Mouse (Mus musculus): ENCODE measurements around the gene Ptpru. TPM values are rescaled to one million over a fixed set of nuclear protein-coding genes. Genes with fewer than 3 reads are reported as not detected.
"Not testable (repeated sequence)": the region's sequence is repeated elsewhere in the genome, so short reads cannot be mapped to it uniquely, and the experiment has no call there.

The Ptpru gene
- polyA plus RNA-seq, 1 experiment: 0.55 TPM

DNA sequence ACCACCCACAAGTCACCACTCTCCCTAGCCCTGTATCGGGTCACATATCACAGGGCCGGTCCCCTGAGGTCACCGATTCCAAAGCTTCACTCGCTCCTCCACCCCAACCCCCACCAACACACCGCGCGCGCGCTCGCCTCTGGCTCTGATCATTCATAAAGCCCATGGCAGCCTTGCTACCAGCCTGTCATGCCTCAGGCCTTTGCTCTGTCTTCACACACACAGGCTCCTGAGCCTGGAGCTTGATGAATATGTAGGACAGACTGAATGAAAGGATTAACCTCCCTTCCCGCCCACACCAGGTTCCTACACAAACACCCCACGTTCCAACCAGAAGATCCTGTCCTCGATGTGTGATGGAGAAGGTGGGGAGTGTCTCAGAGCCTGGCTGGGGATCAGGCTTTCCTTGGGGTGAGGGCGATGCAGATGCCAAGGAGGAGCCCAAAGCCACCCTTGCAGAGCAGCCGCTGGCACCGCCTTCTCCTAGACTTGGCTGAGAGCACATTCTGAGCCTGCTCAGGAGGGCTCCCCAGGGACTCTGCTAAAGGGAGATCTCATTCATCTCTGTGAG is 16.8 kb downstream of the Ptpru start:
- no peak overlapping the region for H3K27ac ChIP-seq (ENCODE audit: insufficient read depth, low read depth, low read length)
- TF ChIP-seq POLR2A (IDR thresholded peaks at IDR 0.05; ENCODE audit: borderline replicate concordance, low read depth, low read length): no peak
- no peak for TF ChIP-seq CTCF (IDR thresholded peaks at IDR 0.05; ENCODE audit: low read depth, low read length)
- H3K4me3 ChIP-seq (ENCODE audit: insufficient read depth, low read length): no peak overlapping the region
- H3K4me1 ChIP-seq (ENCODE audit: control insufficient read depth, insufficient read depth, low read length): no peaks in the 10 kb centered on the region

DNA sequence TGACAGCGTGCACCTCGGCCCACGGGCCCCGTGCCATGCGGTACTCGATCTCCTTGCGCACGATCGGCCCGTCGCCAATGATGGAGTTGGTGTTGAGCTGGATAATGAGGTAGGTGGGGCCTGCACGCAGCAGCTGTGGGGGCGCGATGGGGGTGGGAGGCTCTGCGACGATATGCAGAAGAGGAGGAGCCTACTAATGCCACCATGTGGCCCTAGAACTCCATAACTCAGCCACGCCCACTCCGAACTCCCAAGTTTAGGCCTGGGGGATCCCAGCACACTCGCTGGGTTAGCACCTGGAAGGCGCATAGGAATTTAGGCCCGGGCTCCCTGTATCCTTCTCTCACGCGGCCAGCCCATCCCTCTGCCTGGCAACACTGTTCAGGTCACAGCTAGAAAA is 19.2 kb downstream of the Ptpru start:
- H3K4me3 ChIP-seq (ENCODE audit: insufficient read depth, low read length): no peak overlapping the region
- H3K27ac ChIP-seq (ENCODE audit: insufficient read depth, low read depth, low read length): no peak overlapping the region
- TF ChIP-seq POLR2A (IDR thresholded peaks at IDR 0.05; ENCODE audit: borderline replicate concordance, low read depth, low read length) (no peak), CTCF (IDR thresholded peaks at IDR 0.05; ENCODE audit: low read depth, low read length) (no peak)

DNA sequence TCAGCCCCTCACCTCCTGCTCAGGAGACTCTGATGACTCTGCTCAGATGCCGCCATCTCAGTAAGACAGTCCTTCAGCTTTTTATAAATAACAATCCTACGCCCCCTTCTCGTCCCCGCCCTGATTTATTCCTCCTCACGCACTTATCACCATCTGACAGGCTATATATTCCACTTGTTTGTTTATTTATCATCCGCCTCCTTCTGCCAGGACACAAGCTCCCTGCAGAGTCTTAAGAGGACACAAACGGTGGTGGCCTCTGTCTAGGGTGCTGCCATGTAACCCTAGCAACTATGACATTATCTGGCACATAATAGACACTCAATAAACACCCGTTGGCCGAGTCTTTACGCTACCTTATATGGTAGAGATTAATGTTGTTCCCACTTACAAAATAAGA is 22.3 kb downstream of the Ptpru start:
- TF ChIP-seq POLR2A (IDR thresholded peaks at IDR 0.05; ENCODE audit: borderline replicate concordance, low read depth, low read length) (no peak), CTCF (IDR thresholded peaks at IDR 0.05; ENCODE audit: low read depth, low read length) (no peak)
- no peak overlapping the region for H3K27ac ChIP-seq (ENCODE audit: insufficient read depth, low read depth, low read length)
- H3K4me3 ChIP-seq (ENCODE audit: insufficient read depth, low read length): no peak overlapping the region
- no peaks in the 10 kb centered on the region for H3K4me1 ChIP-seq (ENCODE audit: control insufficient read depth, insufficient read depth, low read length)

More for the DNA sequence above, 19.2 kb downstream of the Ptpru start:
- no peaks in the 10 kb centered on the region for H3K4me1 ChIP-seq (ENCODE audit: control insufficient read depth, insufficient read depth, low read length)

DNA sequence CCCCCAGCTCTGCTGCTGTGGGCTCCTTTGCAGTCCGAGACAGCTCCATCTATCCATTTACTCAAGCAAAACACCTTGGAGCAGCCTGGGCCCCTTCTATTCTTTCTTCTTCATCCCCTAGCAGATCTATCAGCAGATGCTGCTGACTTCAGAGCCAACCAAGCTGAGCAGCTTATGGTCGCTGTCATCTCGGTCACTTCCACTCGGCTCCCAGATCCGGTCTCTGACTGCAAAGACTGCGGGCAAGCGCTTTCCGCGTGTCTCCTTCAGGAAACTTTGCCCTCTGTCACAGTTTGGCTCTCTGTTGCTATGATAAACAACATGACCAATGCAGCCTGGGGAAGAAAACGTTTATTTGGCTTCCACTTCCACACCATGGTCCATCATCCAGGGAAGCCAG is 23.2 kb downstream of the Ptpru start:
- H3K27ac ChIP-seq (ENCODE audit: insufficient read depth, low read depth, low read length): no peak overlapping the region
- H3K4me1 ChIP-seq (ENCODE audit: control insufficient read depth, insufficient read depth, low read length): no peaks in the 10 kb centered on the region
- H3K4me3 ChIP-seq (ENCODE audit: insufficient read depth, low read length): no peak overlapping the region
- TF ChIP-seq CTCF (IDR thresholded peaks at IDR 0.05; ENCODE audit: low read depth, low read length): no peak
- TF ChIP-seq POLR2A (IDR thresholded peaks at IDR 0.05; ENCODE audit: borderline replicate concordance, low read depth, low read length): no peak

DNA sequence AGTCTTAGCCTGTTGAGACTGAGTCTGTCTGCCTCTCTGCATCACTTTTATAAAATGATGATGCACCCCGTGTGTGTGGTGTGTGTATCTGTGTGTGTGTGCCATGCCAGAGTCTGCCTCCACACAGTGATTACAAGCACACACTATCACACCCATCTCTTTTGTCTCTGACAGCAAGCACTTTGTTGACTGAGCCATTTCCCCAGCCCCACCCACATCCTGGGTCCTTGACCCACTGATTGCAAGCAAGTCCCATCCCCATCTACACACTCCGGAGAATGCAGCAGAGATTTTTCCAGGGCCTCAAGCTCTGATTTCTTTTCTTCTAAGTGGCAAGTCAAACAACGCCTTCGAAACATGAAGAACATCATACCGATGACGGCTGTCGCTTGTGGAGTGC is 24.3 kb downstream of the Ptpru start:
- Histone ChIP-seq H3K4me3 (ENCODE audit: insufficient read depth, low read length) (no peak overlapping the region), H3K27ac (ENCODE audit: insufficient read depth, low read depth, low read length) (no peak overlapping the region), H3K4me1 (ENCODE audit: control insufficient read depth, insufficient read depth, low read length) (no peaks in the 10 kb centered on the region)
- TF ChIP-seq POLR2A (IDR thresholded peaks at IDR 0.05; ENCODE audit: borderline replicate concordance, low read depth, low read length) (no peak), CTCF (IDR thresholded peaks at IDR 0.05; ENCODE audit: low read depth, low read length) (no peak)

DNA sequence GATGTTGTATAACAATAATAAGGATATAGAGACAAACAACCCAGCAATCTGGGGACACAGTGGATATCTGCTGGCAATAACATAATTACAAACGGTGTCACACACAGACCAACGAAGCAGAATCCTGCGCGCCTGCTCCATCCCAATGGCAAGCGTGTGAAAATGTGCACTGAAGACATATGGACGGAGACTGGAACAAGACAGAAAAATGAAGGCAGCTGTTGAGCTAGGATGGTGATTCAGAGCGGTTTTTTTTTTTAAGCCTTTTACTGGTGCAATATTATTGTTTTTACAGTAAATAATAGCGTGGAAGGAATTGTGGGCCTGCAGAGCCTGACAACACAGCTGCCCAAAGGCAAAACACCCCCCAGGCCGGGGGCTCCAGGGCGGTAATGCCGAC is 25.6 kb downstream of the Ptpru start:
- H3K27ac ChIP-seq (ENCODE audit: insufficient read depth, low read depth, low read length): no peak overlapping the region
- TF ChIP-seq POLR2A (IDR thresholded peaks at IDR 0.05; ENCODE audit: borderline replicate concordance, low read depth, low read length): no peak
- no peak for TF ChIP-seq CTCF (IDR thresholded peaks at IDR 0.05; ENCODE audit: low read depth, low read length)
- H3K4me1 ChIP-seq (ENCODE audit: control insufficient read depth, insufficient read depth, low read length): no peaks in the 10 kb centered on the region
- no peak overlapping the region for H3K4me3 ChIP-seq (ENCODE audit: insufficient read depth, low read length)

DNA sequence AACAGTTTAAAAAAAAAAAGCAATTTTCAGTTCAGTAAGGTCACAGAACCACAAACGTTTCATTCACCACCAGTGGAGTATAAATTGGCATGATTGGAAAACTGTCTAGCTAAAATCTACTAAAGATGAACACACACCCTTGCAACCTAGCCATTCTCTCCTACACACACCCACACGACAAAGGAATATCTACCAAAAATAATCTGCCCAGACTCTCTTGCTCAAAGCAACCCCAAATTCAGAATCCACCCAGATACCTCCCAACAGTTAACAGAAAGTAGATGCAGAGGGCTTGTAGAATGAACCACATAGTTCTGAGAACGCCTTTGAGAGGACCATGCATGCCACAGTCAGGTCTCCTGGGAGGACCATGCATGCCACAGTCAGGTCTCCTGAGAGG is 32.8 kb downstream of the Ptpru start:
- TF ChIP-seq CTCF (IDR thresholded peaks at IDR 0.05; ENCODE audit: low read depth, low read length): no peak
- no peak for TF ChIP-seq POLR2A (IDR thresholded peaks at IDR 0.05; ENCODE audit: borderline replicate concordance, low read depth, low read length)
- Histone ChIP-seq H3K4me1 (ENCODE audit: control insufficient read depth, insufficient read depth, low read length) (no peaks in the 10 kb centered on the region), H3K4me3 (ENCODE audit: insufficient read depth, low read length) (no peak overlapping the region), H3K27ac (ENCODE audit: insufficient read depth, low read depth, low read length) (no peak overlapping the region)

DNA sequence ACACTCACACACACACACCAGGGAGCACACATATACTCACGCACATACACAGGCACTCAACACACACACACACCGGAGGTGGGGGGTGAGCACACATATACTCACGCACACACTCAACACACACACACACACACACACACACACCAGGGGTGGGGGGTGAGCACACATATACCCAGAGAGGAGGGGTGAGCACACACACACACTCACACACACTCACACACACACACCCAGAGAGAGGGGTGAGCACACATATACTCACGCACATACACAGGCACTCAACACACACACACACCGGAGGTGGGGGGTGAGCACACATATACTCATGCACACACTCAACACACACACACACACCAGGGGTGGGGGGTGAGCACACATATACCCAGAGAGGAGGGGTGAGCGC is 33.4 kb downstream of the Ptpru start:
- not testable (repeated sequence) for H3K4me3 ChIP-seq (ENCODE audit: insufficient read depth, low read length); H3K27ac ChIP-seq (ENCODE audit: insufficient read depth, low read depth, low read length); H3K4me1 ChIP-seq (ENCODE audit: control insufficient read depth, insufficient read depth, low read length)

DNA sequence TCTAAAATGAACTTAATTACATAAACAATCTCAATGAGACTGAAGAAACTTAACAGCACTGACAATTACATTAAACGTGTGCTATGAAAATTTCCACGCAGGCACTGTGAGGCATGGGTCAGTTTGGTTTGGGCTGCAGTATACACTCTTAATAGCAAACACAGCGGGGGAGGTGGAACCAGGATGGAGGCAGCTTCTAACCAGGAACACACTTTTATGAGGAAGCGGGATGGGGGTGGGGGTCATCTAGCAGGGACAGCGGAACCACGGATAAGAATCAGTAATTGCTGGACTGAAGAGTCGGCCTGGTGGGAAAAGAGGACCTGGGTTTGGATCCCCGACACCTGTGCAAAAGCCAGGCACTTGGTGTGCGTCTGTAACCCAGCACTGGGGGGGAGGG is 34.2 kb downstream of the Ptpru start:
- TF ChIP-seq POLR2A (IDR thresholded peaks at IDR 0.05; ENCODE audit: borderline replicate concordance, low read depth, low read length) (no peak), CTCF (IDR thresholded peaks at IDR 0.05; ENCODE audit: low read depth, low read length) (no peak)
- no peak overlapping the region for H3K27ac ChIP-seq (ENCODE audit: insufficient read depth, low read depth, low read length)
- no peaks in the 10 kb centered on the region for H3K4me1 ChIP-seq (ENCODE audit: control insufficient read depth, insufficient read depth, low read length)
- no peak overlapping the region for H3K4me3 ChIP-seq (ENCODE audit: insufficient read depth, low read length)

DNA sequence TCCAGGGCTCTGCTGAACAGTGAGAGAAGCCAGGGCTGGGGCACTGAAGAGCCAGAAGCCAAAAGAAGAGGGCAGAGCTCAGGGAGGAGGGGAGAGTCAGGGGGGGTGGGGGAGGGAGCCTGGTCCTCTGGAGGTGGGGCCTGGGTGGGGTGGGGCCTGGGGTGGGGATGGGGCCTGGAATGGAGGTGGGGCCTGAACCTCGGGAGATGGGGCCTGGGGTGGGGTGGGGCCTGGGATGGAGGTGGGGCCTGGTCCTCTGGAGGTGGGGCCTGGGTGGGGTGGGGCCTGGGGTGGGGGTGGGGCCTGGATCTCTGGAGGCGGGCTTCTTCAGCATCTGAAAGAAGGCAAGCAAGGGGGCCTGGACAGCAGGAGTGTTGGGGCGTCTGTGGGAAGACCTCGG is 39.1 kb downstream of the Ptpru start:
- Histone ChIP-seq H3K4me3 (ENCODE audit: insufficient read depth, low read length) (no peak overlapping the region), H3K27ac (ENCODE audit: insufficient read depth, low read depth, low read length) (no peak overlapping the region), H3K4me1 (ENCODE audit: control insufficient read depth, insufficient read depth, low read length) (no peaks in the 10 kb centered on the region)
- TF ChIP-seq CTCF (IDR thresholded peaks at IDR 0.05; ENCODE audit: low read depth, low read length) (no peak), POLR2A (IDR thresholded peaks at IDR 0.05; ENCODE audit: borderline replicate concordance, low read depth, low read length) (no peak)

DNA sequence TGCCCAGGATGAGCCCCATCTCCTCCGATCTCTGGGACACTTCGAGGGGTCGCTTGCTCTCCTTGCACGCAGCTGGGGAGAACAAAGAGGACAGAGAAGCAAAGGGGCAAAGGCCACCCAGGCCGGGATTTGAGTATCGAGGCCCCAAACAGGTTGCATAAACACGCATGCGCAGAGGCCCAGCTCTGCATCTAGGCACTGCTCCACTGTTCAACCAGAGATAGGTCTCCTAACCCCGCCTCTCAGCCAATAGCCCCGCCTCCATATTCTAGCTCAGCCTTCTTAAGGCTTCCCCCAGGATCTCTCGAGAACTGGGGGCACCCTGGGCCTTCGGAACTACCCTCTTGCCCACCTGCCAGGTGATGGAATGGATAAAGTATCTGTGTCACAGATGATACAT is 40.2 kb downstream of the Ptpru start:
- no peak for TF ChIP-seq POLR2A (IDR thresholded peaks at IDR 0.05; ENCODE audit: borderline replicate concordance, low read depth, low read length)
- no peak for TF ChIP-seq CTCF (IDR thresholded peaks at IDR 0.05; ENCODE audit: low read depth, low read length)
- no peaks in the 10 kb centered on the region for H3K4me1 ChIP-seq (ENCODE audit: control insufficient read depth, insufficient read depth, low read length)
- no peak overlapping the region for H3K4me3 ChIP-seq (ENCODE audit: insufficient read depth, low read length)
- no peak overlapping the region for H3K27ac ChIP-seq (ENCODE audit: insufficient read depth, low read depth, low read length)

Measured in bone marrow macrophage, adult 2 months (primary cell).